Comparison of ENCODE assay signal across 13 mouse cellular contexts in genomic region chr3:88210121-88210520, GRCm38 (mm10). TPM values are rescaled to one million over a fixed set of nuclear protein-coding genes. Genes with fewer than 3 reads are reported as not detected.
DNase-seq lines count a peak whose midpoint lies in the region; ATAC-seq lines count a peak whose summit lies in the region.
"Had no signal": no experiment of that assay in that cellular context is flagged by ENCODE, and none has a peak within 500 bp of the region (broad histone marks: within the 10 kb centered on the region; RNA-seq: fewer than 3 reads in every experiment).

No protein-coding gene starts in this region.

- peak overlapping the region; percentile 63 for H3K4me3 ChIP-seq in forebrain, embryonic 11.5 days (ENCODE audit: low read depth, low read length)
- H3K4me3 ChIP-seq in hindbrain, embryonic 15.5 days, result peak overlapping the region; percentile 53
- H3K4me3 ChIP-seq in neural tube, embryonic 13.5 days, result peak overlapping the region; percentile 82

- no peaks in the 10 kb centered on the region for H3K9me3 ChIP-seq in forebrain, embryonic 11.5 days (ENCODE audit: control insufficient read depth, low read length)
- no peaks in the 10 kb centered on the region for H3K9me3 ChIP-seq in hindbrain, embryonic 15.5 days
- H3K9me3 ChIP-seq in neural tube, embryonic 13.5 days, result no peaks in the 10 kb centered on the region

- peaks cover 29% of the 10 kb centered on the region for H3K27me3 ChIP-seq in forebrain, embryonic 11.5 days (ENCODE audit: control insufficient read depth, insufficient read depth, low read length)
- H3K27me3 ChIP-seq in hindbrain, embryonic 15.5 days, result no peaks in the 10 kb centered on the region
- H3K27me3 ChIP-seq in neural tube, embryonic 13.5 days, result peaks cover 64% of the 10 kb centered on the region

- H3K4me1 ChIP-seq in forebrain, embryonic 11.5 days (replicated peaks; ENCODE audit: control insufficient read depth, insufficient read depth, low read length), result peaks cover 15% of the 10 kb centered on the region
- H3K4me1 ChIP-seq in hindbrain, embryonic 15.5 days (replicated peaks), result peaks cover 54% of the 10 kb centered on the region
- H3K4me1 ChIP-seq in neural tube, embryonic 13.5 days (replicated peaks), result peaks cover 66% of the 10 kb centered on the region

- H3K4me2 ChIP-seq in forebrain, embryonic 11.5 days (ENCODE audit: low read depth, low read length, severe bottlenecking), result peak overlapping the region; percentile 79
- H3K4me2 ChIP-seq in hindbrain, embryonic 15.5 days, result peak overlapping the region; percentile 91
- peak overlapping the region; percentile 88 for H3K4me2 ChIP-seq in neural tube, embryonic 13.5 days
- H3K4me2 ChIP-seq: liver, embryonic 11.5 days had no signal

- DNase-seq in cerebellum, postnatal 25 days, result peak; percentile 8 to 9
- DNase-seq in cerebellum, adult 11-12 months, result no peak
- peak; percentile 49 for DNase-seq in forebrain, embryonic 11.5 days (ENCODE audit: low spot score)
- no peak for DNase-seq in thymus, adult 18-20 months
- no peak for DNase-seq in spleen, postnatal 36 days (ENCODE audit: low spot score in 2 of 2)
- no peak for DNase-seq in lung, postnatal 14 days
- DNase-seq: adrenal gland, adult 2 months; kidney, postnatal 14 days; thymus, postnatal 25 days had no signal

- no peaks in the 10 kb centered on the region; the same call in 1 of the 2 replicates for H3K36me3 ChIP-seq in forebrain, embryonic 11.5 days (ENCODE audit: control insufficient read depth, insufficient read depth, low read length)
- H3K36me3 ChIP-seq in hindbrain, embryonic 15.5 days, result no peaks in the 10 kb centered on the region
- H3K36me3 ChIP-seq in neural tube, embryonic 13.5 days, result 0 out of 2 replicates have a peak, but pooled peaks cover 10% of the 10 kb centered on the region

- H3K27ac ChIP-seq in forebrain, embryonic 11.5 days (ENCODE audit: low read depth, low read length), result peak overlapping the region; percentile 99
- H3K27ac ChIP-seq in hindbrain, embryonic 15.5 days (replicated peaks), result peak overlapping the region; percentile 96
- H3K27ac ChIP-seq in neural tube, embryonic 13.5 days (replicated peaks), result peak overlapping the region; percentile 98

- no peak for ATAC-seq in forebrain, embryonic 11.5 days (replicated peaks; ENCODE audit: low FRiP score)
- ATAC-seq in hindbrain, embryonic 15.5 days (ENCODE audit: low FRiP score, low read depth), result no peak
- no peak for ATAC-seq in neural tube, embryonic 13.5 days (ENCODE audit: low read depth)

- peak overlapping the region; percentile 95 for H3K9ac ChIP-seq in forebrain, embryonic 11.5 days (ENCODE audit: low read length)
- H3K9ac ChIP-seq in hindbrain, embryonic 15.5 days, result peak overlapping the region; percentile 64
- H3K9ac ChIP-seq in neural tube, embryonic 13.5 days, result peak overlapping the region; percentile 98

- 22% methylated on average over 2 of the region's 2 CpGs for WGBS in forebrain, embryonic 11.5 days
- WGBS in hindbrain, embryonic 15.5 days, result 4% methylated on average over 2 of the region's 2 CpGs
- 10% methylated on average over 2 of the region's 2 CpGs for WGBS in neural tube, embryonic 13.5 days

RNA-seq across cellular contexts. Expression of gene Rhbg, which starts 44.4 kb away (rescaled TPM):
- polyA plus RNA-seq in forebrain, embryonic 11.5 days (2014; fragmentation: Nextera tagmentation; extraction: Ambion mirVana), result 0.36 TPM in 1 of 2 replicates, not detected in the other
- polyA plus RNA-seq in hindbrain, embryonic 15.5 days (2015; fragmentation: Nextera tagmentation; extraction: Ambion mirVana), result 0.55 and 0.60 TPM in 2 replicates
- polyA plus RNA-seq in neural tube, embryonic 13.5 days (2015; fragmentation: Nextera tagmentation; extraction: Ambion mirVana), result 0.15 and 0.67 TPM in 2 replicates
- polyA plus RNA-seq: frontal cortex, adult 2 months had no signal

Comparison
In these comparisons a context has a peak if more than half of its experiments do, and no peak if none do; other contexts are left out.
1. DNase-seq: peak in cerebellum, postnatal 25 days (2 of 2) and forebrain, embryonic 11.5 days (single experiment); none in cerebellum, adult 11-12 months (single experiment), thymus, adult 18-20 months (0 of 2), spleen, postnatal 36 days (0 of 2) and lung, postnatal 14 days (single experiment).
2. Peak in every context shown above with its lines, with median percentiles within 50 percentile points of each other: H3K27ac ChIP-seq, H3K4me2 ChIP-seq, H3K4me3 ChIP-seq and H3K9ac ChIP-seq.